Mouse (Mus musculus) cerebellum, adult 2 months (tissue): ENCODE data around the gene Atmin.

Source experiments
- CTCF ChIP-seq: fragments of 200-500 bp; IDR thresholded peaks from 2 replicates; pipeline ENCODE4 v1.5.1; 2011; ENCODE audit warnings: low read depth, mild to moderate bottlenecking, control low read depth, low read length, moderate library complexity, borderline replicate concordance; ENCODE audit not compliant: insufficient read depth
- POLR2A ChIP-seq: fragments of 200-500 bp; IDR thresholded peaks from 2 replicates; pipeline ENCODE4 v1.6.1; 2011; ENCODE audit warnings: low read length, control low read depth, borderline replicate concordance; ENCODE audit not compliant: insufficient read depth

- TF ChIP-seq POLR2A = no peak
- TF ChIP-seq CTCF = peak; percentile 40; the same call in 1 of the 2 replicates
These were observed 15.3 kb upstream of the Atmin start for GRCm38 (mm10) chr8:116927880-116928279.
